Mouse (Mus musculus) layer of hippocampus, adult 18-20 months (tissue): Measurements from ENCODE around the gene Dock9. TPM values are rescaled to one million over a fixed set of nuclear protein-coding genes. Genes with fewer than 3 reads are reported as not detected.

Source experiments
- DNase-seq, 2 experiments: peaks; one replicate each; pipeline ENCODE4 v3.0.0; 2022; ENCODE audit warnings: low spot score in 2 of 2
- total RNA-seq, 2 experiments: library from RNA; stranded (reverse); gene quantifications; 2 replicates each; pipeline ENCODE4 v1.2.3; 2021

Dock9 gene
- total RNA-seq, 2 experiments from 2014 or later = 187 to 197 TPM

DNA sequence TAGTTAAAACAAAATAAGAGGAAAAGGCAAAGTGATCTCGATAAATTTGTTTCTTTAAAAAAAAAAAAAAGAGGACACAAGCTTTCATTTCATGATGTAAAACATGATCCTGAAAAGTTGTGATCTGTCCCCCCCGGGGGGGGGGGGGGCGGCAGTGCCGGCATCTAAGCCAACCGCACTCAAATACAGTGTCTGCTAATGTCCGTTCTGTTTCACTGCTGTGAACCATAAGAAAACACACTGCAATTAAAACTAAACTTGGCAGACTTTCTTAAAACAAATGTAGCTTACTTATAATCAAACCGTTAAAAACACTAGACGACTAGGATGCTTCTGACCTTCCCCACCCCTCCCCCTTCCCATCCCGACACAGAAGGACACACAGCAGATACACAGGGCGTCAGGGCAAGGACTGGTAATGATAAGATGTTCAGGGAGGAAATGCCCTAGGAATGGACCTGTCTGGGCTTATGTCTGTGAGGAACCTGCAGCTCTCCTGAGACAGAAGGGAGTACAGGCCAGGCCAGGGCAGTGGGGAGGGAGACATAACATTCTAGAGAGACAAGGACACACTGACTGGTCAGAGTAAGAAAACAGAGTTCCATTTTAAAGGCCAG lies 204.2 kb downstream of the Dock9 start:
- no peak for DNase-seq

DNA sequence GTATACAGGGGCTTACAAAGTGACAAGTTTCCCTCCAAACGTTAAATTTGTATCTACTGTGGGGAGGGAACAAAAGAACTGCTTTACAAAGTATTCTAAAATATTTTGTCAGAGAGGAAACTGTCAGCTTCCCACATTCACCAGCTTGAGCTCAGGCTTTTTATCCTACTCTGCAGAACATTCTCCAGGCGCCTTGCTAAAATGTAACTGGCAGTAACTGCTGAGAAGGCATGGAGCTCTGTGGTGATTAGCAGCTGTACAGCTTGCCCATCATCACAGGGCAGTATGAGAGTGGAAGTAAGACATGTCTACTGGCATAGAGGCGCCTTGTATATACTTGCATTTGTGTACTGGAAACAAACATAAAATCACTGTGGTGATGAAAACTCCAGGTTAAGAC lies 204.7 kb downstream of the Dock9 start:
- peak in 1 of 2 experiments; percentile 63 for DNase-seq

- DNase-seq = no peak
Observed at GRCm38 (mm10) chr14:121592356-121592755, 205.3 kb downstream of the Dock9 start.

- DNase-seq = peak; percentile 58 to 72
Observed at GRCm38 (mm10) chr14:121589097-121589725, 208.4 kb downstream of the Dock9 start.

GRCm38 (mm10) chr14:121588451-121588850 lies 209.2 kb downstream of the Dock9 start:
- DNase-seq = peak in 1 of 2 experiments; percentile 71

- no peak for DNase-seq
Observed at GRCm38 (mm10) chr14:121585906-121586765, 211.5 kb downstream of the Dock9 start.

DNA sequence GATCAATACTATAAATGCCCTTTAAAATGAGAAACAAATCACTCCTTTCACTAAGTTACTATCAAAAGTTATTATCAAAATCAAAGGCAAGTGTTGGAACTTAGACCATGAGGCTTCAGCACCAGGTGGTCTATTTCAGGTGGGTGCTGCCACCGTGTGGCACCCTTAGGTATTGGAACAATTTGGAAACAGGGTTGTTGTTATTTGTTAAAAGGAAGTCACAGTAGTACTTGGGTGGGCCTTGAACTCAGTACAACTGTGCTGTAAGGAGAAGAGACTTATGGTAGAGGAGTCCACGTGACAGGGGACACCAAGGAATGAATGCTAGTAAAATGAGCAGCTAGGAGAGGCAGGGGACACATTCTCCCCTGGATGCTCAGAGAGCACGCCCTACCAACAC lies 218.6 kb downstream of the Dock9 start:
- DNase-seq = peak in 1 of 2 experiments; percentile 75

DNA sequence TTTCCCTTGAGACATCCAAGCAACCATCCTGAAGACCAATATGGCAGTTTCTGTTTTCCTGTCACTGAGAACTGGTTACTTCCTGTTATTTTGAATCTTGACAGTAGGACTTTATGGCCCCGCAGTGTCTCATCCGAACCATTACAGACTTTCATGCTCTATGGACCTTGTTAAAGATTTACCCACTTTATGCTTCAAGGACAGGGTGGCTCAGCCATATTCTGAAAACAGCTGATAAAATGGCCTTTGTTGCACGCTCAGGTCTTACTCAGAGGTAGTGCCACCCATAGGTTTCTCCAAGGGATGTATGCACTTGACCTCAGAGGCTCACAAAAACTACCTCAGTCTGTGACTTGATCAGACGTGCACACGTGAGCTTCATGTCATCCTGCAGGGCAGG lies 224.2 kb downstream of the Dock9 start:
- no peak for DNase-seq

DNA sequence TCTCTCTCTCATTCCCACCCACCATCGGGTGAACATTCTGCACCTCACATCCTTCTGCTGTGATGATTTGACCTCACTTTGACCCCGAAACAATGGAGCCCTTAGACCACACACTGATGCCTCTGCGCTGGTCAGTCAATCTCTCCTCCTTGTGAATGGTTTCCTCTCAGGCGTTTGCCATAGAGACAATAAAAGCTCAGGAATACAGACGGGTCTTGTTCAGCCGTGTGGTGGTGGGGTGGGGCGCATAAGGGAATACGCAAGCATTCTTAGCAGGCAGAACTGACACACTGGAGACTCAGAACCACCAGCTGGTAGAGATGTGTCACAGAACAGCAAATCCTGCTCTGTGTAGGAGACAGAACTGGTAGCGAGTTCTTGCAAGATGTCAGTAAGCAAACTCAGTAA lies 230.8 kb downstream of the Dock9 start:
- peak; percentile 64 to 80 for DNase-seq

DNA sequence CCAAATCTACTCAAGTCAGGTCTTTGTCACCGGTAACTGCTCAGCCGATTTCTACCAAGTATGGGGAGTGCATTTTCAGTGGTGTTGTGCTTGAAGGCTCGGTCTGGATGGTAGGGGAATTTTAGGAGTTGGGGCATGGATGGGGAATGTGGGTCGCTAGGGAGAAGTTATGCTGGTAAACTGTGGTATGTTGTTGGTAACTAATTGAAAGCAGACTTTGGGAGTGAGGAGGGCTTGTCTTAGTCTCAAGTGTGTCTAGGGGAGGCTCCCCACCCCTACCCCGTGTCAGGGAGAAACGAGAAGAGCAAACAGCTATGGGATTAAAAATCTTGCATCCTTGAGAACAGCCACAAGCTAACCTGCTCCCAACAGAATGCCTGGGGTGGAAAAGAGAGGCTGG lies 231.7 kb downstream of the Dock9 start:
- no peak for DNase-seq

DNA sequence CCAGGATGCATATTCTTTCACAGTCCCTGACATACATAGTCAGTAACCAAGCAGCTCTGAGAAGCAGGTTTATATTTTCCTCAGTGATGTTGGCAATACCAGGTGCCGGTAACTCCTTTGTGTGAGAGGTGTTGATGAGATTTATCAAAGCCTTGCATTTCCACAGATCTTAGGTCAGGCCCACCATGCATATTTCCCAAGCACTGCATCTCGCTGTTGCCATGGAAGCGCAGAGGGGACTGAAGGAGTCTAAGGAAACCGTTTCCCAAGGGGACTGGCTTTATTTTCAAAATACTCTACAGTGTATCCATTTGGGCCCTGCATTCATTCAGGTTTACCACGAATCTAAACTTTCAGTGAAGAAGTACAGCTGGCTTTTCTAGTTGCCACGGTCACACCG lies 233.0 kb downstream of the Dock9 start:
- DNase-seq = no peak

- no peak for DNase-seq
Observed at GRCm38 (mm10) chr14:121563954-121564353, 233.7 kb downstream of the Dock9 start.

- DNase-seq = no peak
Observed at GRCm38 (mm10) chr14:121559026-121559425, 238.6 kb downstream of the Dock9 start.

DNA sequence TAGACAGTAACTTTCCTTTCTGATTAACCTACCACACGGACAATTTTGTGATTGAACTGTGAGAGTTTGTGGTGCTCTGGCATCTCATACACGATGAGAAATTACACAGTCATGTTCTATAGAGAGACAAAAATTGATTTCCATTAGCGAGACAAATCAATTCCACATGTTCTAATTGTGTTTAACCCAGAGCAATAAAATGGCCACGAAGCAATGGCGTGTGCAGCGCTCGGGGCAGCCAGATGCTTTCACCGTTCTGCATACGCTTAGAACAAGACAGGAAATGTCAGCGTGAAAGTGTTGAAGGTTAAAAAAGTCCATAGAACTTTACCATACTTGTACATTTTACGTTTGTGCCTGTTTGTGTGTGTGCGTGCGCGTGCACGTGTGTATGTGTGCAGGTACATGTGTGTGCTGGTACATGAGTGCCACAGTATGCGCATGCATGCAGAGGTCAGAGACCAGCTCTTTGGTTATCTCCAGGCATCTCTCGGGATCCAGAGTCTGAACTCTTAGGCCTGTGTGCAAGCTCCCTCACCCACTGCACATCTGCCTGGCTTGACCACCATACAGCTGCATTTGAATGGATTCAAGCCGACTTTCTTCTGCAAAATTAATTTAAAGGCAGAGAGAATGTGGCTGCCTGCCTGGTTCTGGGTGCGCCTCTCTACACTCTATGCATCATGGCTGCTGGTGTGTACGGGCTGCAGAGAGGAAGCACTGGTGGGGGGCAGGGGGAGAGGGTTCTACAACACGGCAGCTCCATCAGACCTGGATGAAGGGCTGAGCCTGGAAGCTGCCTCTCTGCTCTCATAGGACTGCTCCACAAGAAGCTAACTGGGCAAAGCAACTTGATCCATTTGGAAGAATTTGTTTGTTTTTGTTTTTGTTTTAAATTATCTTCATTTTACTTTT lies 241.0 kb downstream of the Dock9 start:
- no peak for DNase-seq

- DNase-seq = no peak
Observed at GRCm38 (mm10) chr14:121553785-121554184, 243.9 kb downstream of the Dock9 start.

GRCm38 (mm10) chr14:121552586-121552985 lies 245.1 kb downstream of the Dock9 start:
- no peak for DNase-seq

- no peak for DNase-seq
Observed at GRCm38 (mm10) chr14:121549834-121550233, 247.8 kb downstream of the Dock9 start.

DNA sequence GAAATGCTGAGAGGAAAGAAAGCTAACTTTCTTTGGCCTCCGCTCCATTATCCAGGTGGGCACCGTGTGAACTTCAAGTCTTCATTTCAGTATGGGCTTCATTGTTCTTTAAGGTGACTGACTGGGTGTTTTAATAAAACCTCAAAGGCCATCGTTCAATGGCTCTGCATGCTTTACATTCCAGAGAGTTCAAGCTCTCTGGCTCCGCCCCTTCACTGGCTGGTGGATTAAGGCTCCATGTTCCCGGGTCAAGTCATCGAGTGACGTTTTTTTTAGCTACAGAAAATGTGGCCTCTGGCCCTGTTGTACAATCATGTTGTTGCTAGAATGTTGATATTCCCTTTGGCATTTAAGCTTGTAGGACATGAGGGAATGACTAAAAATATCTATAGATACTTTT lies 249.9 kb downstream of the Dock9 start:
- no peak for DNase-seq

- DNase-seq = no peak
Observed at GRCm38 (mm10) chr14:121546621-121547020, 251.0 kb downstream of the Dock9 start.

GRCm38 (mm10) chr14:121545551-121546331 lies 251.9 kb downstream of the Dock9 start:
- DNase-seq = no peak
